Mouse (Mus musculus): ENCODE results near the gene Arvcf. TPM values are rescaled to one million over a fixed set of nuclear protein-coding genes. Genes with fewer than 3 reads are reported as not detected.
A peak's percentile ranks its signal among the peaks of the same experiment; 100 is the strongest.

The Arvcf gene
- polyA plus RNA-seq, 1 experiment from 2014 or later = 32.5 TPM

DNA sequence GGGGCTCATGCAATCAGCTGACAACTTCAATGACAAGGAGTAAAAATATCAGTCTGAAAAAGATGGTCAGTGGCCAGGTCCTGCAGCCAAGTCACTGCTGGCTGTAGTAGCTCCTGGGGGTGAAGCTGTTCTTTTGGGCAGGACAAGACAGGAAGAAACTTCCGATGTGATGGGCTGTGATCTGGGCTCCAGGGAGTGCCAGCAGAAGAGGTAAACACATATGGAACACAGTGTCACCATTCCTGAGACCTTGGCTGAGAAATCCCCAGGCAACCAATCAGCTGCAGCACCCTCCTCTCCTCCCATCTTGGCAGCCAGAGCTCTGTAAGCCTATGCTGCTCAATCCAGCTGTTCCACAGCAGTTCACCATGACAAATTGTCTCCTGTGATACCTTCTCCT lies 8.1 kb upstream of the Arvcf start:
- no peak overlapping the region for H3K4me2 ChIP-seq

DNA sequence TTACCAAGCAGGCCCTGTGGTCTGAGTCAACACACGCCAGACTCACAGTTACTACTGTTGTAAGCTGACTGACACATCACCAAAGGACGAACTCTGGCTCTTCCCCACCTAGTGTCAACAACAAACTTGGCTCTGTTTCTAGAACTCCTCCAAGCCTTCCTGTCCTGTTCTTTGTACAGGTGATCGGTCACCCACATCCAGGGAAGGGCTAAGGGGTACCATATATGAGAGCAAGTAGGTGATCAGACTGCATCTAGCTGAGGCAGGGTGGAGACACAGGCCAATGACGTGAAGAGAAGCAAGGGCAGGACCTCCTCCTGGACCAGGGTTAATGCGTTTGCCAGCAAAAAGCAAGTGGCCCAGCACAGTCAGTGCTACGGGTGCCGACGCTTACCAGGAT lies 6.4 kb upstream of the Arvcf start:
- ATAC-seq (ENCODE audit: insufficient number of reproducible peaks, low FRiP score) = no peak
- no peak overlapping the region for H3K9ac ChIP-seq
- no peak overlapping the region for H3K4me2 ChIP-seq
- 79% methylated on average over 8 of the region's 8 CpGs for WGBS
- no peaks in the 10 kb centered on the region for H3K27me3 ChIP-seq (replicated peaks)
- no peak overlapping the region for H3K4me3 ChIP-seq
- H3K4me1 ChIP-seq (replicated peaks) = peaks cover 47% of the 10 kb centered on the region
- H3K9me3 ChIP-seq (replicated peaks) = no peaks in the 10 kb centered on the region
- peaks cover 13% of the 10 kb centered on the region for H3K36me3 ChIP-seq
- H3K27ac ChIP-seq (ENCODE audit: poor library complexity, severe bottlenecking) = no peak overlapping the region

More for the DNA sequence above, 8.1 kb upstream of the Arvcf start:
- H3K27me3 ChIP-seq (replicated peaks) = no peaks in the 10 kb centered on the region
- H3K4me1 ChIP-seq (replicated peaks) = peaks cover 43% of the 10 kb centered on the region
- no peaks in the 10 kb centered on the region for H3K9me3 ChIP-seq (replicated peaks)
- H3K27ac ChIP-seq (ENCODE audit: poor library complexity, severe bottlenecking) = no peak overlapping the region
- WGBS = 58% methylated on average over 1 of the region's 1 CpGs
- ATAC-seq (ENCODE audit: insufficient number of reproducible peaks, low FRiP score) = no peak
- H3K36me3 ChIP-seq = peaks cover 13% of the 10 kb centered on the region
- no peak overlapping the region for H3K9ac ChIP-seq
- H3K4me3 ChIP-seq = no peak overlapping the region

GRCm38 (mm10) chr16:18342076-18342475 lies 5.9 kb upstream of the Arvcf start:
- Histone ChIP-seq H3K27me3 (replicated peaks) (no peaks in the 10 kb centered on the region), H3K36me3 (peaks cover 13% of the 10 kb centered on the region), H3K9me3 (replicated peaks) (no peaks in the 10 kb centered on the region), H3K4me2 (no peak overlapping the region; the same call in 1 of the 2 replicates), H3K27ac (ENCODE audit: poor library complexity, severe bottlenecking) (no peak overlapping the region), H3K4me1 (replicated peaks) (peaks cover 46% of the 10 kb centered on the region), H3K4me3 (no peak overlapping the region), H3K9ac (no peak overlapping the region)
- ATAC-seq (ENCODE audit: insufficient number of reproducible peaks, low FRiP score) = no peak
- 74% methylated on average over 2 of the region's 2 CpGs for WGBS

- H3K9ac ChIP-seq = peak overlapping the region; percentile 81
- no peaks in the 10 kb centered on the region for H3K27me3 ChIP-seq (replicated peaks)
- peak overlapping the region; percentile 86 for H3K4me2 ChIP-seq
- H3K4me3 ChIP-seq = peak overlapping the region; percentile 67
- H3K9me3 ChIP-seq (replicated peaks) = no peaks in the 10 kb centered on the region
- peaks cover 51% of the 10 kb centered on the region for H3K4me1 ChIP-seq (replicated peaks)
- 31% methylated on average over 9 of the region's 9 CpGs for WGBS
- peaks cover 7% of the 10 kb centered on the region for H3K36me3 ChIP-seq
- H3K27ac ChIP-seq (ENCODE audit: poor library complexity, severe bottlenecking) = peak overlapping the region; percentile 42
- peak; percentile 38 for ATAC-seq (ENCODE audit: insufficient number of reproducible peaks, low FRiP score)
Observed at GRCm38 (mm10) chr16:18342650-18343570, 5.1 kb upstream of the Arvcf start.

DNA sequence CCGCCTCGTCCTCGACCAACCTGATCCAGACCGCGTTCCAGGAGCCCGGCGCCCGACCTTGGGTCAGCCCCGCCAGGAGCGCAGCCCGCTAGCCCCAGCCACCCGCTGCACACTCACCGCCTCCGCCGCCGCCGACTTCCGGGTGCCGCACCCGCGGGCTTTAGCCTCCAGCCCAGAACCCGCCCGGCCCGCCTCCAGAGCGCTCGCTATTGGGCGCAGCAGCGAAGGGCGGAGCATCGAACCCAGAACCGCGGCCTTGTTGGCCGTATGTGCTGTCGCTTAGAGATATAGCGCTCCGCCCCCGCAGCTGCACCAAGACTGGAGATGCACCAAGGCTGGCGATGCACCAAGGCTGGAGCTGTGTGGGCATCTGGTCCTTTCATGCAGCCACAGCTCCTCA lies 4.2 kb upstream of the Arvcf start:
- H3K9me3 ChIP-seq (replicated peaks) = no peaks in the 10 kb centered on the region
- H3K9ac ChIP-seq = peak overlapping the region; percentile 81
- H3K4me3 ChIP-seq = peak overlapping the region; percentile 67
- peak; percentile 91 for ATAC-seq (ENCODE audit: insufficient number of reproducible peaks, low FRiP score)
- under 1% methylated on average over 38 of the region's 38 CpGs for WGBS
- 0 out of 2 replicates have a peak, but pooled peaks cover 4% of the 10 kb centered on the region for H3K27me3 ChIP-seq (replicated peaks)
- peak overlapping the region; percentile 42 for H3K27ac ChIP-seq (ENCODE audit: poor library complexity, severe bottlenecking)
- peak overlapping the region; percentile 86 for H3K4me2 ChIP-seq
- H3K4me1 ChIP-seq (replicated peaks) = peaks cover 56% of the 10 kb centered on the region
- no peaks in the 10 kb centered on the region for H3K36me3 ChIP-seq

DNA sequence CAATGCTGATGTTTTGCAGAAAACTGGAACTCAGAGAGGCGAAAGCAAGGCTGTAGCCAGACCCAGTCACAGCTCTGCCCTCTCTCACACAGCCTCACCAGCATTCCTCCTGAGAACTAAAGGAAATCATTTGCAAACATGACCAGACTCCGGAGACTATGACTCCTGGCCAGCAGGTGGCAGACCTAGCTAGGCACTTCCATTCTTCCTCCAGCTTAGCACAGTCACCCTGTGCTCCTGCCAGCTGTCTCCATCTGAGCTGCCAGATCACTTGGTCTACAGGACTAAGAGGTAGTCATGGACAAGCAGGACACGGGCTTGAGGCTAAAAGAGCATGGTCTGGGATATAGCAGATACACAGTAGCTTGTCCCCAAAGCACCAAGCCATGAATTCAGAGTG lies 2.7 kb upstream of the Arvcf start:
- no peaks in the 10 kb centered on the region for H3K9me3 ChIP-seq (replicated peaks)
- peaks cover 50% of the 10 kb centered on the region for H3K4me1 ChIP-seq (replicated peaks)
- H3K4me2 ChIP-seq = no peak overlapping the region
- H3K36me3 ChIP-seq = no peaks in the 10 kb centered on the region
- H3K27ac ChIP-seq (ENCODE audit: poor library complexity, severe bottlenecking) = no peak overlapping the region
- H3K9ac ChIP-seq = no peak overlapping the region
- no peak for ATAC-seq (ENCODE audit: insufficient number of reproducible peaks, low FRiP score)
- peaks cover 17% of the 10 kb centered on the region for H3K27me3 ChIP-seq (replicated peaks)
- WGBS = 8% methylated on average over 3 of the region's 3 CpGs
- no peak overlapping the region for H3K4me3 ChIP-seq

- 2% methylated on average over 28 of the region's 28 CpGs for WGBS
- Histone ChIP-seq H3K4me1 (replicated peaks) (peaks cover 29% of the 10 kb centered on the region), H3K27me3 (replicated peaks) (peaks cover 25% of the 10 kb centered on the region), H3K36me3 (no peaks in the 10 kb centered on the region), H3K4me3 (peak overlapping the region; percentile 67), H3K9me3 (replicated peaks) (no peaks in the 10 kb centered on the region), H3K9ac (peak overlapping the region; percentile 74), H3K27ac (ENCODE audit: poor library complexity, severe bottlenecking) (no peak overlapping the region), H3K4me2 (peak overlapping the region; percentile 89)
- no peak for ATAC-seq (ENCODE audit: insufficient number of reproducible peaks, low FRiP score)
Observed at GRCm38 (mm10) chr16:18348601-18349175, 706 bp downstream of the Arvcf start.

GRCm38 (mm10) chr16:18349761-18350325 lies 1.9 kb downstream of the Arvcf start:
- H3K27ac ChIP-seq (ENCODE audit: poor library complexity, severe bottlenecking) = no peak overlapping the region
- no peak for ATAC-seq (ENCODE audit: insufficient number of reproducible peaks, low FRiP score)
- H3K4me2 ChIP-seq = no peak overlapping the region

GRCm38 (mm10) chr16:18351313-18352055 lies 3.5 kb downstream of the Arvcf start:
- ATAC-seq (ENCODE audit: insufficient number of reproducible peaks, low FRiP score) = no peak
- Histone ChIP-seq H3K9ac (no peak overlapping the region), H3K27me3 (replicated peaks) (peaks cover 25% of the 10 kb centered on the region), H3K9me3 (replicated peaks) (no peaks in the 10 kb centered on the region), H3K4me3 (no peak overlapping the region), H3K27ac (ENCODE audit: poor library complexity, severe bottlenecking) (no peak overlapping the region), H3K4me1 (replicated peaks) (peaks cover 18% of the 10 kb centered on the region), H3K36me3 (no peaks in the 10 kb centered on the region), H3K4me2 (no peak overlapping the region)
- 49% methylated on average over 5 of the region's 5 CpGs for WGBS

More at GRCm38 (mm10) chr16:18349761-18350325, 1.9 kb downstream of the Arvcf start:
- peaks cover 24% of the 10 kb centered on the region for H3K4me1 ChIP-seq (replicated peaks)
- no peak overlapping the region for H3K4me3 ChIP-seq
- no peaks in the 10 kb centered on the region for H3K9me3 ChIP-seq (replicated peaks)
- WGBS = 72% methylated on average over 12 of the region's 12 CpGs
- no peak overlapping the region for H3K9ac ChIP-seq
- no peaks in the 10 kb centered on the region for H3K36me3 ChIP-seq
- H3K27me3 ChIP-seq (replicated peaks) = peaks cover 25% of the 10 kb centered on the region

GRCm38 (mm10) chr16:18353106-18353505 lies 5.1 kb downstream of the Arvcf start:
- H3K27me3 ChIP-seq (replicated peaks) = peaks cover 25% of the 10 kb centered on the region
- WGBS = 35% methylated on average over 1 of the region's 1 CpGs

More at GRCm38 (mm10) chr16:18353106-18353505, 5.1 kb downstream of the Arvcf start:
- H3K4me2 ChIP-seq = no peak overlapping the region
- H3K4me1 ChIP-seq (replicated peaks) = peaks cover 6% of the 10 kb centered on the region; the same call in 1 of the 2 replicates
- no peak overlapping the region for H3K9ac ChIP-seq
- no peak overlapping the region for H3K4me3 ChIP-seq
- H3K9me3 ChIP-seq (replicated peaks) = no peaks in the 10 kb centered on the region
- no peak for ATAC-seq (ENCODE audit: insufficient number of reproducible peaks, low FRiP score)
- no peak overlapping the region for H3K27ac ChIP-seq (ENCODE audit: poor library complexity, severe bottlenecking)
- no peaks in the 10 kb centered on the region for H3K36me3 ChIP-seq

All from heart, embryonic 12.5 days (tissue).